Mouse (Mus musculus) testis, adult 2 months (tissue): ENCODE results near the gene Brwd1.

Experiments used
- CTCF ChIP-seq: fragments of 200-500 bp; IDR thresholded peaks from 2 replicates; pipeline ENCODE4 v1.5.1; 2012; ENCODE audit warnings: low read depth, mild to moderate bottlenecking, inconsistent platforms, low read length, moderate library complexity; ENCODE audit not compliant: control insufficient read depth, insufficient read depth, insufficient replicate concordance
- POLR2A ChIP-seq: fragments of 200-500 bp; IDR thresholded peaks from 2 replicates; pipeline ENCODE4 v1.6.1; 2012; ENCODE audit warnings: low read depth, mild to moderate bottlenecking, inconsistent platforms, low read length, moderate library complexity; ENCODE audit not compliant: control insufficient read depth

- TF ChIP-seq POLR2A, result no peak
- TF ChIP-seq CTCF, result 0 out of 2 replicates have a peak, but pooled peaks have one; percentile 5
Observed at GRCm38 (mm10) chr16:96126684-96127171, 44.4 kb upstream of the Brwd1 start.
